Mouse (Mus musculus) liver, adult 2 months (tissue): ENCODE measurements around the gene Ly9.

ENCODE experiments used
- CTCF ChIP-seq: fragments of 200-500 bp; IDR thresholded peaks from 2 replicates; pipeline ENCODE4 v1.5.1; 2011; ENCODE audit warnings: low read depth, low read length, control low read depth
- POLR2A ChIP-seq: fragments of 200-500 bp; IDR thresholded peaks from 2 replicates; pipeline ENCODE4 v1.6.1; 2011; ENCODE audit warnings: low read length, control low read depth; ENCODE audit not compliant: insufficient read depth; ENCODE audit errors: extremely low read depth

DNA sequence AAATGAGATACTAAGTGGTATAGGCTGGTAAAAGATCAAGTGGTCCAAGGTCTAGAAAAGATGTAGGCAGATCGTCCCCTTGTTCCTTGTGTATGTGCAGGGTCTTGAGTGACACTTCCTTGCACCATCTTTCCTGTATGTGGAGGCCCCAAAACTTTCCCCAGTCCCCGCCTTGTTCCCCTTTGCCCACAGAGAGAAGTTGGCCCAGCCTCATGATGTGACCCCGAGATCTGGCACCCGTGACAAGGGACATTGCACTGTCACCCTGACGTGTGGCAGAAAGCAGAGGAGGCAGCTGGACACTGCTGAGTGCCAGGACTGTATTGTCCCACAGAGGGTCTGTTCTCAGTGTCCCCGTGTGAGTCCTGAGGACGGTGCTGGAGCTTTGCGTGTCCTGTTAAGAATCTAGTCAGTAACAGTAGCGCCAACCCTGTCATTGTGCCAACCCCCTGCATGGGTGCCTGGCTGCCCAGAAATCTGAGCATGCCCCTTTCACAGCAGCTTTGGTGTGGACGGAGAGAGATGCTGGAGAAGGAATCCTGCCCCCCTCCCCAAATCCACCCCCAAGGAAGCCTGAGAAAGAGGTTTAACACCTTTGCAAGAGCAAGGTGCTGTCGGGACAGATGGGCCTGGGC lies 9.8 kb upstream of the Ly9 start:
- TF ChIP-seq CTCF (no peak), POLR2A (no peak)
